Mouse (Mus musculus) erythroblast, embryonic 14.5 days (primary cell): Measurements from ENCODE around the gene Cfap57. TPM values are rescaled to one million over a fixed set of nuclear protein-coding genes. Genes with fewer than 3 reads are reported as not detected.

Source experiments
- H3K27me3 ChIP-seq: 2 replicates; pipeline ENCODE4 v1.6.1; 2012; ENCODE audit warnings: inconsistent platforms; ENCODE audit not compliant: control insufficient read depth
- H3K36me3 ChIP-seq: 2 replicates; pipeline ENCODE4 v1.6.1; 2012; ENCODE audit warnings: mild to moderate bottlenecking, inconsistent platforms; ENCODE audit not compliant: control insufficient read depth
- H3K4me1 ChIP-seq: 2 replicates; pipeline ENCODE4 v1.6.1; 2012; ENCODE audit warnings: inconsistent platforms; ENCODE audit not compliant: control insufficient read depth
- H3K4me3 ChIP-seq: replicated peaks from 2 replicates; pipeline ENCODE3; 2012; ENCODE audit warnings: moderate library complexity, mild to moderate bottlenecking, inconsistent platforms
- H3K9me3 ChIP-seq: 2 replicates; pipeline ENCODE4 v1.6.1; 2012; ENCODE audit warnings: low read length, inconsistent platforms, mixed read lengths; ENCODE audit not compliant: control insufficient read depth
- GATA1 ChIP-seq: IDR thresholded peaks from 2 replicates; pipeline ENCODE4 v1.6.1; 2012; ENCODE audit warnings: low read length, inconsistent platforms, mixed read lengths
- TAL1 ChIP-seq: IDR thresholded peaks from 3 replicates; pipeline ENCODE4 v1.6.1; 2012; ENCODE audit warnings: low read length, inconsistent platforms, mixed read lengths
- polyA plus RNA-seq: library from polyadenylated mRNA; stranded (reverse); fragments of >175 nt; gene quantifications from 2 replicates; pipeline ENCODE4 v1.2.3, GENCODE M21; 2012

The Cfap57 gene
- polyA plus RNA-seq, 1 experiment = 0.17 TPM

- no peaks in the 10 kb centered on the region for H3K27me3 ChIP-seq
- no peaks in the 10 kb centered on the region for H3K9me3 ChIP-seq
- no peak overlapping the region for H3K4me3 ChIP-seq
- no peaks in the 10 kb centered on the region for H3K36me3 ChIP-seq
- no peaks in the 10 kb centered on the region for H3K4me1 ChIP-seq
- TF ChIP-seq GATA1 = no peak
- TF ChIP-seq TAL1 = no peak
Measured at GRCm38 (mm10) chr4:118527720-118528119, 92.9 kb downstream of the Cfap57 start.

GRCm38 (mm10) chr4:118527335-118527681, 93.3 kb downstream of the Cfap57 start:
- TF ChIP-seq GATA1 = no peak
- TF ChIP-seq TAL1 = no peak

GRCm38 (mm10) chr4:118526408-118527334, 93.9 kb downstream of the Cfap57 start, which contains the start of gene 2610528J11Rik:
Gene 2610528J11Rik, plus strand, starts transcription at chr4:118526999.
- no peaks in the 10 kb centered on the region for H3K4me1 ChIP-seq
- no peaks in the 10 kb centered on the region for H3K27me3 ChIP-seq
- peak within 1 kb of the TSS; percentile 30 for H3K4me3 ChIP-seq
- no peaks in the 10 kb centered on the region for H3K36me3 ChIP-seq
- H3K9me3 ChIP-seq = no peaks in the 10 kb centered on the region
- no peak for TF ChIP-seq GATA1
- no peak for TF ChIP-seq TAL1

More at GRCm38 (mm10) chr4:118527335-118527681, 93.3 kb downstream of the Cfap57 start:
- Histone ChIP-seq H3K4me1 (no peaks in the 10 kb centered on the region), H3K27me3 (no peaks in the 10 kb centered on the region), H3K36me3 (no peaks in the 10 kb centered on the region), H3K9me3 (no peaks in the 10 kb centered on the region), H3K4me3 (peak overlapping the region; percentile 30)

GRCm38 (mm10) chr4:118525779-118526178, 94.8 kb downstream of the Cfap57 start:
- no peaks in the 10 kb centered on the region for H3K27me3 ChIP-seq
- no peaks in the 10 kb centered on the region for H3K9me3 ChIP-seq
- no peaks in the 10 kb centered on the region for H3K36me3 ChIP-seq
- no peak for TF ChIP-seq GATA1
- TF ChIP-seq TAL1 = no peak
- no peaks in the 10 kb centered on the region for H3K4me1 ChIP-seq
- no peak overlapping the region for H3K4me3 ChIP-seq

GRCm38 (mm10) chr4:118523976-118524375, 96.6 kb downstream of the Cfap57 start:
- no peaks in the 10 kb centered on the region for H3K36me3 ChIP-seq
- H3K9me3 ChIP-seq = no peaks in the 10 kb centered on the region

GRCm38 (mm10) chr4:118522248-118522647, 98.3 kb downstream of the Cfap57 start:
- TF ChIP-seq GATA1 (no peak), TAL1 (no peak)
- H3K4me1 ChIP-seq = no peaks in the 10 kb centered on the region
- peaks cover 16% of the 10 kb centered on the region for H3K27me3 ChIP-seq
- H3K36me3 ChIP-seq = no peaks in the 10 kb centered on the region
- no peak overlapping the region for H3K4me3 ChIP-seq
- H3K9me3 ChIP-seq = no peaks in the 10 kb centered on the region

More at GRCm38 (mm10) chr4:118523976-118524375, 96.6 kb downstream of the Cfap57 start:
- Histone ChIP-seq H3K4me3 (no peak overlapping the region), H3K4me1 (no peaks in the 10 kb centered on the region), H3K27me3 (peaks cover 5% of the 10 kb centered on the region)
- no peak for TF ChIP-seq TAL1
- TF ChIP-seq GATA1 = no peak

GRCm38 (mm10) chr4:118518208-118518607, 102.4 kb downstream of the Cfap57 start:
- Histone ChIP-seq H3K27me3 (peaks cover 27% of the 10 kb centered on the region), H3K4me3 (no peak overlapping the region), H3K4me1 (peaks cover 6% of the 10 kb centered on the region), H3K9me3 (no peaks in the 10 kb centered on the region), H3K36me3 (no peaks in the 10 kb centered on the region)
- TF ChIP-seq GATA1 (no peak), TAL1 (no peak)

GRCm38 (mm10) chr4:118517497-118518146, 103.0 kb downstream of the Cfap57 start:
- TF ChIP-seq GATA1 (no peak), TAL1 (no peak)
- Histone ChIP-seq H3K4me3 (no peak overlapping the region), H3K9me3 (no peaks in the 10 kb centered on the region), H3K36me3 (no peaks in the 10 kb centered on the region), H3K27me3 (peaks cover 27% of the 10 kb centered on the region), H3K4me1 (peaks cover 6% of the 10 kb centered on the region)
